Mouse (Mus musculus) heart, embryonic 11.5 days (tissue): ENCODE data around the gene Nppc. TPM values are rescaled to one million over a fixed set of nuclear protein-coding genes. Genes with fewer than 3 reads are reported as not detected.

Experiments
- ATAC-seq: fragments of 200-750 bp; cut with Nextera tagmentation; replicated peaks from 2 replicates; pipeline ENCODE4 v1.8.0; 2017; ENCODE audit warnings: moderate library complexity; ENCODE audit not compliant: insufficient number of reproducible peaks, low FRiP score, low TSS enrichment
- H3K27ac ChIP-seq: fragments of 300-500 bp; sonication (generic); 2 replicates; pipeline ENCODE4 v1.5.1; 2014; ENCODE audit warnings: mild to moderate bottlenecking, low read depth, low read length
- H3K27me3 ChIP-seq: fragments of 300-500 bp; sonication (generic); 2 replicates; pipeline ENCODE4 v1.6.1; 2014; ENCODE audit warnings: mild to moderate bottlenecking, low read length, mixed read lengths; ENCODE audit not compliant: control insufficient read depth, insufficient read depth
- H3K36me3 ChIP-seq: fragments of 300-500 bp; sonication (generic); 2 replicates; pipeline ENCODE4 v1.6.1; 2014; ENCODE audit warnings: mild to moderate bottlenecking, low read length, moderate library complexity, mixed read lengths; ENCODE audit not compliant: control insufficient read depth, insufficient read depth
- H3K4me1 ChIP-seq: fragments of 300-500 bp; sonication (generic); 2 replicates; pipeline ENCODE4 v1.6.1; 2014; ENCODE audit warnings: low read length; ENCODE audit not compliant: control insufficient read depth, insufficient read depth
- H3K4me2 ChIP-seq: fragments of 300-500 bp; sonication (generic); 2 replicates; pipeline ENCODE4 v1.6.1; 2014; ENCODE audit warnings: mild to moderate bottlenecking, moderate library complexity
- H3K4me3 ChIP-seq: fragments of 300-500 bp; sonication (generic); 2 replicates; pipeline ENCODE4 v1.5.1; 2014; ENCODE audit warnings: low read depth, low read length
- H3K9ac ChIP-seq: fragments of 300-500 bp; sonication (generic); 2 replicates; pipeline ENCODE4 v1.6.1; 2014; ENCODE audit warnings: mild to moderate bottlenecking, low read depth, low read length, moderate library complexity
- H3K9me3 ChIP-seq: fragments of 300-500 bp; sonication (generic); replicated peaks from 2 replicates; pipeline ENCODE4 v1.6.1; 2016; ENCODE audit warnings: low read length; ENCODE audit not compliant: control insufficient read depth
- WGBS: fragments of 180-500 bp; shearing (Covaris S2); extraction: QIAGEN DNeasy Blood & Tissue Kit; methylation state at CpG from one replicate; pipeline ENCODE4 v1.1.7; 2014; ENCODE audit not compliant: insufficient replicate concordance; 5-methylcytosine and 5-hydroxymethylcytosine counted together
- polyA plus RNA-seq: library from polyadenylated mRNA; unstranded; fragments of >200 nt; fragmentation: Nextera tagmentation; extraction: Ambion mirVana; gene quantifications from 2 replicates; pipeline ENCODE4 v1.2.1, GENCODE M21; 2014

Gene Nppc
- polyA plus RNA-seq, 1 experiment from 2014 or later = 0.30 TPM

DNA sequence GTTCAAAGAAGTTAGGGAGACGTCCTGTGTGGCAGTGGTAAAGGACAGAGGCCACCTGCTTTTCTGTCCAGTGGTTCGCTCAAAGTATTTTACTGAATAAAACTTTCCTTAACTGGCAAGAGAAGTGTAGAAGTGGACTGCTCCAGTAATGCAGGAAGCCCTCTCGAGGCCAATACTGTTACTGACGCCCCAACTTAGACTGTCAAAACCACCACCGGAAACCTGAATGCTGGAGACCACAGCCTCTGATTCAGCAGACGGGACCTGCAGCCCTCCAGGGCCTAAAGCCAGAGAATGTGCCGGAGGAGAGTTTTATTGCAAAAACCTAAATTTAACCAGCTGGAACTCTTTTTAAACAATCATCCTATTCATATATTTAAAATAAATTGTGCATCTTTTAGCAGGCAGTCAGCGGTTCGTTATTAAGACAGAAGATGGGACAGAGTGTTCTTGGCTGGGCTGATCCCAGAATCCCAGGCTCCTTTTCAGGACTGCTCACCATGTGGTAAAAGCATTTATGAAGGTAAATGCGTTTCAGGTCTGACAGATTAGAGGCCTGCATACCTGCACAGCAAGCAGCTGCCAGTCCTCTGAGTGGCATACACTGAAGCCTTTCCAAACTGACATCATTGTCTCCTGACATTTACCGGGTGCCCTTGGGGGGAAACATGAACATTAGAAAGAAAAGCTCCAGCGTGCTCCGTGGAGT, 27.1 kb downstream of the Nppc start:
- Histone ChIP-seq H3K27ac (no peak overlapping the region), H3K4me2 (no peak overlapping the region), H3K9me3 (no peaks in the 10 kb centered on the region), H3K36me3 (no peaks in the 10 kb centered on the region), H3K4me1 (no peaks in the 10 kb centered on the region), H3K9ac (no peak overlapping the region), H3K4me3 (no peak overlapping the region), H3K27me3 (no peaks in the 10 kb centered on the region)
- ATAC-seq = no peak
- 66% methylated on average over 13 of the region's 13 CpGs for WGBS

DNA sequence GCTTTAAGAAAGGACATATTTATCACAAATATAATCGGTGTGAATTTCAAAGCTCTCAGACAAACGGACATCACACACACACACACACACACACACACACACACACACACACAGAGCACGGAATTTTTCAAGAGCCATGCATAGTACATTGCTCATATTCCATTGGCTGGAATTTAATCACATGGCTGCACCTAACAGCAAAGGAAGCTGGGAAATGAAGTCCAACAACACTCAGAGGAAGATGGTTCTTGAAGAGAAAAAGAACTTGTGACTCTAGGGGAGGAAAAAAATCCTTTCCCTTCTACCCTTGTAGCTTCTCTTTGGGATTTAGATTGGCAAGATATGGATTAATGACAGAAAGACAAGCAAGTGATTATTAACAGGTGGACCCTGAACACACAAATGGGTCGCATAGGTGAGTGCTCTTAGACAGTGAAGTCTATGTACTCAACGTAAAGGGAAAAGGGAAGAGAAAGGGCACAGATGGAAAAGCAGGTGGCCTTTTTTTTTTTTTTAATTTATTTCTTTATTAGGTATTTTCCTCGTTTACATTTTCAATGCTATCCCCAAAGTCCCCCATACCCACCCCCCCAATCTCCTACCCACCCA, 35.5 kb downstream of the Nppc start:
- H3K4me1 ChIP-seq = no peaks in the 10 kb centered on the region
- no peak for ATAC-seq
- no peak overlapping the region for H3K4me3 ChIP-seq
- H3K36me3 ChIP-seq = no peaks in the 10 kb centered on the region
- no peaks in the 10 kb centered on the region for H3K27me3 ChIP-seq
- H3K27ac ChIP-seq = no peak overlapping the region
- WGBS = 47% methylated on average over 6 of the region's 6 CpGs
- no peak overlapping the region for H3K9ac ChIP-seq
- H3K9me3 ChIP-seq = no peaks in the 10 kb centered on the region
- peak overlapping the region; percentile 40; the same call in 1 of the 2 replicates for H3K4me2 ChIP-seq

DNA sequence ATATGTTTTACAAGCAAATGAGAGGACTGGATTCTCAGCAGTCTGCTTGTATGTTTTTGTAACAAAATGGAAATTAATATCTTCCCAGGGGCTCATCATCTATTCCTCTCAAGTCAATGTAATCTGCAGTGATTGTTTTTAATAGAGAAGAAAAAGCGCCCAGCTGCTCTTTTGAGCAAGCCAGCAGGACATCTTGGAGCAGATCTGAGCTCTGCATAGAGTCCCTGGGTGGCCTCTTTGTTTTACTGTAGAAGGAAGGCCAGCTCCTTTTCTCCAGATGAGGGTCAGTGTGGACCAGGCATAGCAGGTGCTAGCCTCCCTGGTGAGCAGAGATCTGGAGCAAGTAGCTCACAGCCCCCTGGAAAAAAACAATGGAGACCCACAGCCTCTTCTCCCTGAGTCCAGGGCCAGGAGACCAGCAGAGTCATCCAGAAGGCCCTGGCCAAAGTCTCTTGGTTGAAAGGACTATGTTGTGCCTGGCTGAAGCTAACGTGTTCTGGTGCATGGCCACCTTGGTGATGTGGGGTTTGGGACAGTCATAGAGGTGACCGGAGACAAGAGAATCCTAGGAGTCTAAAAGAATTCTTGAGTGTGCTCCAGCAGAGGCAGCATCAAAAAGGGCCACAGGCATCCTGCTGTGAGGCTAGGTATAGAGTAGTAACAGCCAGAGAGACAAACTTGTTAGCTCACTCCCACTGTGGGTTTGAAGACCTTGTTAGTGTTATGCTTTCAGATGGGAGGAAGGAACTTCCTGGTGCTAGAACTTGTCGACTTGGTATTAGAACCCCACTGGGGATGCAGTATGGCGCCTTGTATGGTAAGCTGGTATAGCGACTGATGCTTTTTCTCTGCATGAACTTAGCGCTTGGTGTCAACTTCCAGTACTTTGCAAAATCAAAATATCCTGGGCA, 36.3 kb downstream of the Nppc start:
- peak overlapping the region; percentile 40; the same call in 1 of the 2 replicates for H3K4me2 ChIP-seq
- H3K27me3 ChIP-seq = no peaks in the 10 kb centered on the region
- H3K9ac ChIP-seq = no peak overlapping the region
- no peaks in the 10 kb centered on the region for H3K36me3 ChIP-seq
- H3K9me3 ChIP-seq = no peaks in the 10 kb centered on the region
- no peak overlapping the region for H3K27ac ChIP-seq
- no peak for ATAC-seq
- WGBS = 54% methylated on average over 7 of the region's 7 CpGs
- no peak overlapping the region for H3K4me3 ChIP-seq
- no peaks in the 10 kb centered on the region for H3K4me1 ChIP-seq

DNA sequence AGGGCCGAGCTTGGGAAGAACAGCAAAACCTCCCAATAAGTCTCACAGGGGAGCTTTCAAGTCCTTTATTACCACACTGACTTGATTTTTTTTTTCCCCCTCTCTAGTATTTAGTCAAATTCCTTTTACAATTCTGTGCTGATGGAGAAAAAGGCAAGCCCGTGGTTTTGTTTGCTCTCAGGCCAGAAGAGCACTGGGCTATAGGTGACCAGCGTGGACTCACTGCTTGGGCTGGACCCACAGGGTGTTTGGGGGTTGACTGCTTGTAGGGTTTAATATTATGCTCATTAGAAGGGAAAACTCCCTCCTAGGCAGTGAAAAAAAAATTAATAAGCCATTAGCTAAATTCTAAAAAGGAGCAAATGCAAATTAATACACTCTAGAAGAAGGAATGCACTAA, 36.9 kb downstream of the Nppc start:
- Histone ChIP-seq H3K9ac (no peak overlapping the region), H3K9me3 (no peaks in the 10 kb centered on the region), H3K27me3 (no peaks in the 10 kb centered on the region), H3K36me3 (no peaks in the 10 kb centered on the region), H3K4me3 (no peak overlapping the region), H3K4me1 (no peaks in the 10 kb centered on the region), H3K27ac (no peak overlapping the region), H3K4me2 (no peak overlapping the region)
- 65% methylated on average over 3 of the region's 3 CpGs for whole genome bisulfite sequencing
- no peak for ATAC-seq

DNA sequence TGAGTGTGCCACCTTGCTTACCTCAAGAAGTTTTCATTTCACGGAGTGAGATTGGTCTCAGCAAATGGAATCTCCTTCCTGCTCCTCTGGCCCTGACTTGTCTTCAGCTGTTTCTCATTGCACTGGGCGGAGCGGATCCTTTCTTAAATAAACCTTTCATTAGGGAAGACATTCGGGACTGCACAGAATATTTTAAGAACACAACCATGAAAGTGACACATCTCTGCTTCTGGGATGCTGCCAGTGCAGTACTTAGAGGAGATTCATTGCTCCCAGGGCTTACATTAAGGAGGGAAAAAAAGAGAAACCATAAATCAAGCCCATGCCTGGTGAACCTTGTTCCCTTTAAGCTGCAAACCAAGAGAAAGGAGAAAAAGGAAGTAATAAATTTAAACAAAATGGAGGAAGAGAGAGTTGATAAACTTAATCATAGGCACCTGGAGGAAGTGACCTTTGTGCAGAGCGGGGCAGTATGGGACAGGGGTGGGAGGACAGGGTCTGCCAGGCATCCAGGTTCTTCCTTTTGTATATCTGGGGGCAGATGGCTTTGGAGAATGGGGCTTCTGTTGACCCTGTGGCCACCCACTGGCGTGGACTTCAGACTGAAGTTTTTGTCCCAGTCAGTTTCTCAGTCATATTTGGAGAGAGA, 37.5 kb downstream of the Nppc start:
- Histone ChIP-seq H3K4me1 (no peaks in the 10 kb centered on the region), H3K27ac (no peak overlapping the region), H3K27me3 (no peaks in the 10 kb centered on the region), H3K36me3 (no peaks in the 10 kb centered on the region), H3K4me2 (no peak overlapping the region), H3K9ac (no peak overlapping the region), H3K4me3 (no peak overlapping the region), H3K9me3 (no peaks in the 10 kb centered on the region)
- ATAC-seq = no peak
- WGBS = 69% methylated on average over 6 of the region's 6 CpGs

DNA sequence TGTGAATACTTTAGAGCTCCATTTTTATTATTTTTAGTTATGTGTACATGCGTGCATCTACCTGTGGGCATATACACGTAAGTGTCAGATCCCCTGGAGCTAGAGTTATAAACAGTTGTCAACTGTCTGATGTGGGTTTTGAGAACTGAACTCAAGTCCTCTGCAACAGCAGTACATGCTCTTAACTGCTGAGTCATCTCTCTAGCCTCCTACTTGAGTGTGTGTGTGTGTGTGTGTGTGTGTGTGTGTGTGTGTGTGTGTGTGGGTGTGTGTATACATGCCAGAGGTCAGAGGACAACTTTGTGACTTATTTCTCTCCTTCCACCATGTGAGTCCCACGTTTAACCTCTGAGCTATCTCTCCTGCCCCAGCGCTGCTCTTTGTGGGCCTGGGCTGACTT, 39.8 kb downstream of the Nppc start:
- Histone ChIP-seq H3K9me3 (no peaks in the 10 kb centered on the region), H3K36me3 (no peaks in the 10 kb centered on the region), H3K9ac (no peak overlapping the region), H3K4me2 (no peak overlapping the region), H3K4me3 (no peak overlapping the region), H3K27ac (no peak overlapping the region), H3K4me1 (no peaks in the 10 kb centered on the region), H3K27me3 (no peaks in the 10 kb centered on the region)
- no peak for ATAC-seq
- 68% methylated on average over 4 of the region's 4 CpGs for WGBS

DNA sequence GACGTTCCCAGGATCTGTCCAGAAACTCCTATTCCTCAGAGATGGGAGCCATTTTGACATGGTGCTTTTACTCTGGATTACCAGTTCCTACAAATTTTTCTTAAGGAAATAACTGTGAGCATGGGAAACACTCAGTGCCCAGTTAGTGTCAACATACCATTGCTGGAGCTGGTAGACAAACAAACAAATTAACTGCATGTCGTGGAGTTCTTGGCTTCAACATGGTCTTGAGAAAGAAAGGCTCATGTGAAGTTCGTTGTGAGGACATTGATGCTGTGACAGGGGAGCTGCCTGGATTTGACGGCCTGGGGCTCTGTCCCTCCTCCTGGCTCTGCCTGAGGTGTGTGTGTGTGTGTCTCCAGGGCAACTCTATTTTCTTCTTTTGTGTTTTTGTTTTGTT, 40.4 kb downstream of the Nppc start:
- no peak overlapping the region for H3K4me3 ChIP-seq
- WGBS = 53% methylated on average over 4 of the region's 4 CpGs
- H3K27ac ChIP-seq = no peak overlapping the region
- no peaks in the 10 kb centered on the region for H3K4me1 ChIP-seq
- H3K27me3 ChIP-seq = no peaks in the 10 kb centered on the region
- H3K36me3 ChIP-seq = no peaks in the 10 kb centered on the region
- no peak overlapping the region for H3K4me2 ChIP-seq
- no peak overlapping the region for H3K9ac ChIP-seq
- no peak for ATAC-seq
- no peaks in the 10 kb centered on the region for H3K9me3 ChIP-seq

DNA sequence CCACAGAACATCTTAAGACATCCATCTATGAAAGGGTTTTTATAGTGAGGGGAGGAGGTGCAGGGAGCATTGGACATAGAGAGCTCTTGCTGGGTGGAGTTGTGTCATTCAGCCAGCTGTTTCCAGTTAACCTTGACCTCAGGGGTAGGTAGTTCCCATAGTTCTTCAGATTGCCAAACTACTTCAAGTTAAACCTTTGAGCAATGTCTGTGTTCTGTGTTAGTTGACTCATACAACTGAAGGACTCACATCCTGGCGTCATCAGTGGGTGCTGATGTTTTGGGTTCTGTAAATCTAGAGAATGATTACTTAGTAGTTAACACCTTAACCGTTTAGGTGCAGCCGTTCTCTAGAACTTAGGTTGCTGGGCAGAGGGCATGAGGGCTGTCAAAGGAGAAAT, 42.1 kb downstream of the Nppc start:
- WGBS = 74% methylated on average over 3 of the region's 3 CpGs
- Histone ChIP-seq H3K9me3 (no peaks in the 10 kb centered on the region), H3K4me2 (no peak overlapping the region), H3K27me3 (no peaks in the 10 kb centered on the region), H3K4me3 (no peak overlapping the region), H3K36me3 (no peaks in the 10 kb centered on the region), H3K9ac (no peak overlapping the region), H3K4me1 (no peaks in the 10 kb centered on the region), H3K27ac (no peak overlapping the region)
- ATAC-seq = no peak
